Mouse (Mus musculus) heart, embryonic 15.5 days (tissue): ENCODE measurements around the gene Mob3a. TPM values are rescaled to one million over a fixed set of nuclear protein-coding genes. Genes with fewer than 3 reads are reported as not detected.
A peak's percentile ranks its signal among the peaks of the same experiment; 100 is the strongest.
"Not testable (repeated sequence)": the region's sequence is repeated elsewhere in the genome, so short reads cannot be mapped to it uniquely, and the experiment has no call there.

Source experiments
- ATAC-seq: fragments of 200-750 bp; cut with Nextera tagmentation; replicated peaks from 2 replicates; pipeline ENCODE4 v1.8.0; 2017; ENCODE audit warnings: low read depth, moderate TSS enrichment; ENCODE audit not compliant: insufficient number of reproducible peaks, insufficient read depth, low FRiP score
- H3K27ac ChIP-seq: fragments of 300-500 bp; sonication (generic); 2 replicates; pipeline ENCODE4 v1.5.1; 2015; ENCODE audit warnings: mild to moderate bottlenecking, inconsistent platforms
- H3K27me3 ChIP-seq: fragments of 300-500 bp; sonication (generic); 2 replicates; pipeline ENCODE4 v1.6.1; 2015; ENCODE audit warnings: inconsistent platforms
- H3K36me3 ChIP-seq: fragments of 300-500 bp; sonication (generic); 2 replicates; pipeline ENCODE4 v1.6.1; 2015; ENCODE audit warnings: mild to moderate bottlenecking, inconsistent platforms
- H3K4me1 ChIP-seq: fragments of 300-500 bp; sonication (generic); replicated peaks from 2 replicates; pipeline ENCODE4 v1.6.1; 2015; ENCODE audit warnings: inconsistent platforms
- H3K4me2 ChIP-seq: fragments of 300-500 bp; sonication (generic); 2 replicates; pipeline ENCODE4 v1.6.1; 2015; ENCODE audit warnings: inconsistent platforms, mild to moderate bottlenecking, moderate library complexity
- H3K4me3 ChIP-seq: fragments of 300-500 bp; sonication (generic); 2 replicates; pipeline ENCODE4 v1.5.1; 2015; ENCODE audit warnings: mild to moderate bottlenecking, inconsistent platforms
- H3K9ac ChIP-seq: fragments of 300-500 bp; sonication (generic); 2 replicates; pipeline ENCODE4 v1.6.1; 2015; ENCODE audit warnings: mild to moderate bottlenecking, inconsistent platforms
- H3K9me3 ChIP-seq: fragments of 300-500 bp; sonication (generic); replicated peaks from 2 replicates; pipeline ENCODE4 v1.6.1; 2016; ENCODE audit warnings: inconsistent platforms
- WGBS: fragments of 180-500 bp; shearing (Covaris S2); methylation state at CpG from one replicate; pipeline ENCODE4 v1.1.7; 2015; ENCODE audit warnings: mixed read lengths; 5-methylcytosine and 5-hydroxymethylcytosine counted together
- polyA plus RNA-seq: library from polyadenylated mRNA; unstranded; fragments of >200 nt; fragmentation: Nextera tagmentation; extraction: Ambion mirVana; gene quantifications from 2 replicates; pipeline ENCODE4 v1.2.1, GENCODE M21; 2015

Gene Mob3a
- polyA plus RNA-seq, 1 experiment from 2014 or later = 22.1 TPM

GRCm38 (mm10) chr10:80658194-80658840 is 43.5 kb downstream of the Mob3a start:
- ATAC-seq = no peak

GRCm38 (mm10) chr10:80656863-80657623 is 44.7 kb downstream of the Mob3a start, which contains the start of gene Btbd2:
Gene Btbd2, minus strand, starts transcription at chr10:80657071.
- Histone ChIP-seq H3K27ac (peak within 1 kb of the TSS; percentile 80), H3K27me3 (no peaks in the 10 kb centered on the region), H3K4me3 (peak within 1 kb of the TSS; percentile 82), H3K9me3 (no peaks in the 10 kb centered on the region), H3K4me1 (peaks cover 27% of the 10 kb centered on the region), H3K4me2 (peak within 1 kb of the TSS; percentile 89), H3K9ac (peak within 1 kb of the TSS; percentile 88), H3K36me3 (no peaks in the 10 kb centered on the region)
- ATAC-seq = no peak
- 23% methylated on average over 15 of the region's 15 CpGs for WGBS

More at GRCm38 (mm10) chr10:80658194-80658840, 43.5 kb downstream of the Mob3a start:
- Histone ChIP-seq H3K27ac (no peak overlapping the region), H3K9ac (no peak overlapping the region), H3K36me3 (no peaks in the 10 kb centered on the region), H3K27me3 (no peaks in the 10 kb centered on the region), H3K4me1 (peaks cover 30% of the 10 kb centered on the region), H3K4me2 (no peak overlapping the region), H3K4me3 (no peak overlapping the region), H3K9me3 (no peaks in the 10 kb centered on the region)
- 81% methylated on average over 14 of the region's 14 CpGs for WGBS

DNA sequence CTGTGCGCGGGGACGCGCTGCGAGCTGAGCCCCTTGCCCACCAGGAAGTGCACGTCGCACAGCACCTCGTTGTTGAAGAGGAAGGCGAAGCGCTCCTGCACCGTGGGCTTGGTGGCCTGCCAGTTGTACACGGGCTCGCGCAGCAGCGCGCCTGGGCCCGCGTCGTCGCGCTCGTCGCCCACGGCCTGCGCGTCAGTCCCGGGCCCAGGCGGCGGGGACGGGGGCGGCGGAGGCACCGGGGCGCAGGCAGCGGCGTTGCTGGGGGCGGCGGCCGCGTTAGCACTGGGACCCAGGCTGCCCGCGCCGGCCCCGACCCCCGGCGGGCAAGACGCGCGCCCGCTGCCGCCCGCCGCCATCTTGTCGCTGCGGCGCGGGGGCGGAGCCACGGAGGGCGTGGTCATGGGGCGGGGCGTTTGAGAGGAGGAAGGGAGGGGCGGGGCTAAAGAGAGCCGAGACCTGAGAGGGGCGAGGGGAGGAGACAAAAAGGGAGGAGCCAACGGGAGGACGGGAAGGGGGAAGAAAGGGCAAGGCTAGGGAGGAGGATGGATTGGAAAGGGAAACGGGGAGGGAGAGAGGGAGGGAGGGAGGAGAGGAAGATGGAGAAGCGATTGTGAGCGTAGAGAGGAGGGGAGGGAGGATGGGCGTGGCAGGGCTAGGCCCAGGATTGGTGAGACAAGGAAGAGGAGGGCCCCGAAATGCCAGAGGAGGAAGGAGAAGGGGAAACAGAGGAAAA is 45.5 kb downstream of the Mob3a start:
- peak overlapping the region; percentile 82 for H3K4me3 ChIP-seq
- peak overlapping the region; percentile 89 for H3K4me2 ChIP-seq
- no peaks in the 10 kb centered on the region for H3K36me3 ChIP-seq
- H3K9me3 ChIP-seq = no peaks in the 10 kb centered on the region
- H3K27ac ChIP-seq = peak overlapping the region; percentile 80
- peaks cover 27% of the 10 kb centered on the region for H3K4me1 ChIP-seq
- H3K9ac ChIP-seq = peak overlapping the region; percentile 88
- under 1% methylated on average over 70 of the region's 72 CpGs for WGBS
- peak; percentile 85 for ATAC-seq
- H3K27me3 ChIP-seq = no peaks in the 10 kb centered on the region

- Histone ChIP-seq H3K4me3 (peak overlapping the region; percentile 82), H3K27me3 (no peaks in the 10 kb centered on the region), H3K4me1 (peaks cover 27% of the 10 kb centered on the region), H3K36me3 (no peaks in the 10 kb centered on the region), H3K9me3 (no peaks in the 10 kb centered on the region), H3K4me2 (peak overlapping the region; percentile 89), H3K9ac (peak overlapping the region; percentile 88), H3K27ac (peak overlapping the region; percentile 67)
- 5% methylated on average over 12 of the region's 12 CpGs for whole genome bisulfite sequencing
- ATAC-seq = peak; percentile 20
Observed at GRCm38 (mm10) chr10:80655406-80656129, 46.2 kb downstream of the Mob3a start.

- Histone ChIP-seq H3K27ac (no peak overlapping the region; the same call in 1 of the 2 replicates), H3K27me3 (no peaks in the 10 kb centered on the region), H3K4me2 (peak overlapping the region; percentile 89), H3K4me1 (peaks cover 32% of the 10 kb centered on the region), H3K9me3 (no peaks in the 10 kb centered on the region), H3K4me3 (peak overlapping the region; percentile 82), H3K36me3 (no peaks in the 10 kb centered on the region), H3K9ac (no peak overlapping the region)
- no peak for ATAC-seq
- 82% methylated on average over 6 of the region's 6 CpGs for WGBS
Observed at GRCm38 (mm10) chr10:80654866-80655265, 46.9 kb downstream of the Mob3a start.

- H3K9ac ChIP-seq = no peak overlapping the region
- no peaks in the 10 kb centered on the region for H3K9me3 ChIP-seq
- H3K4me3 ChIP-seq = no peak overlapping the region
- WGBS = 84% methylated on average over 6 of the region's 6 CpGs
- H3K4me1 ChIP-seq = peaks cover 30% of the 10 kb centered on the region
- H3K36me3 ChIP-seq = no peaks in the 10 kb centered on the region
- no peaks in the 10 kb centered on the region for H3K27me3 ChIP-seq
- no peak for ATAC-seq
- no peak overlapping the region for H3K4me2 ChIP-seq
- no peak overlapping the region for H3K27ac ChIP-seq
Observed at GRCm38 (mm10) chr10:80653156-80653720, 48.5 kb downstream of the Mob3a start.

GRCm38 (mm10) chr10:80650392-80650791 is 51.4 kb downstream of the Mob3a start:
- no peak overlapping the region for H3K4me2 ChIP-seq
- no peak overlapping the region for H3K4me3 ChIP-seq
- H3K9ac ChIP-seq = no peak overlapping the region
- peaks cover 24% of the 10 kb centered on the region for H3K4me1 ChIP-seq
- H3K9me3 ChIP-seq = no peaks in the 10 kb centered on the region
- H3K36me3 ChIP-seq = peaks cover 23% of the 10 kb centered on the region
- no peak for ATAC-seq
- H3K27ac ChIP-seq = no peak overlapping the region
- 79% methylated on average over 10 of the region's 10 CpGs for WGBS
- no peaks in the 10 kb centered on the region for H3K27me3 ChIP-seq

- Histone ChIP-seq H3K36me3 (peaks cover 28% of the 10 kb centered on the region), H3K4me1 (peaks cover 20% of the 10 kb centered on the region)
- not testable (repeated sequence) for H3K9ac ChIP-seq, H3K4me2 ChIP-seq, H3K27me3 ChIP-seq, H3K9me3 ChIP-seq, H3K4me3 ChIP-seq, H3K27ac ChIP-seq, ATAC-seq
- 83% methylated on average over 6 of the region's 6 CpGs for WGBS
Observed at GRCm38 (mm10) chr10:80649910-80650309, 51.9 kb downstream of the Mob3a start.

DNA sequence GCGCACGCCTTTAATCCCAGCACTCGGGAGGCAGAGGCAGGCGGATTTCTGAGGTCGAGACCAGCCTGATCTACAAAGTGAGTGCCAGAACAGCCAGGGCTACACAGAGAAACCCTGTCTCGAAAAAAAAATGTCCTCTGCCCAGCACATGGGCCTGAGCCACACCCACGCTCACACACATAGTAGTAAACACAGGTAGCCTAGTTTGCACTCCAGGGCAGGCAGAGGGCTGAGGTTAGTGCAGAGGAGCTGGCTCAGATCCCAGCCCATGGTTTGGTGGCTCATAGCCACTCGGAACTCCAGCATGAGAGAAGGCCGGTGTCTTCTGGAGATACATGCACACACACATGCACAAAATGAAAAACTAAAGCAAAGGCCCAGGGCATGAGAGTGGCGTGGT is 54.8 kb downstream of the Mob3a start:
- ATAC-seq = no peak
- H3K36me3 ChIP-seq = peaks cover 57% of the 10 kb centered on the region

DNA sequence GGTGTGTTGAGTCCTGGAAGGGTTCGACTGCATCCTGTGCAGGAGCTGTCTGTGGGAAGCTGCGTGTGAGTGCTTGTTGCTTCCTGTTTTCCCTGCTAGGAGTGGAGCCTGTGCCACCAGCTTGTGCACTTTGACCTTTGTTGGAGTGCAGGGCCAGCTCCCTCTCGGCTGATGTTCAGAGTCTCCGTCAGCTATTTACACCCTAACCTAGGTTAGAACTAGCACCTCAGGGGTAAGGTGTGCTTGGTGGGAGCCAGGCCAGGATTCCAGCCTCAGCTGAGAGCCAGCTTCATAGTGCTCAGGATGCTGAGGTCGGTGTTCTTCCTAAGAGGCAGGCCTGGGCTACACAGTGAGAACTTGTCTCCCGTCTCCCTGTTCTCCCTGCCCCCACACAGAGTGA is 66.4 kb downstream of the Mob3a start:
- Histone ChIP-seq H3K4me3 (no peak overlapping the region), H3K4me2 (no peak overlapping the region), H3K9me3 (no peaks in the 10 kb centered on the region), H3K4me1 (peaks cover under 1% of the 10 kb centered on the region; the same call in 1 of the 2 replicates), H3K36me3 (peaks cover 62% of the 10 kb centered on the region), H3K27ac (no peak overlapping the region), H3K9ac (no peak overlapping the region), H3K27me3 (no peaks in the 10 kb centered on the region)
- ATAC-seq = no peak
- 76% methylated on average over 6 of the region's 6 CpGs for WGBS

More for the DNA sequence above, 54.8 kb downstream of the Mob3a start:
- WGBS = 92% methylated on average over 10 of the region's 10 CpGs
- H3K9ac ChIP-seq = no peak overlapping the region
- H3K27me3 ChIP-seq = no peaks in the 10 kb centered on the region
- no peak overlapping the region for H3K4me2 ChIP-seq
- H3K4me1 ChIP-seq = peaks cover 5% of the 10 kb centered on the region; the same call in 1 of the 2 replicates
- H3K4me3 ChIP-seq = no peak overlapping the region
- no peak overlapping the region for H3K27ac ChIP-seq
- H3K9me3 ChIP-seq = no peaks in the 10 kb centered on the region
